Mouse (Mus musculus) stomach, embryonic 14.5 days (tissue): Measurements from ENCODE around the gene BC051142. TPM values are rescaled to one million over a fixed set of nuclear protein-coding genes. Genes with fewer than 3 reads are reported as not detected.

Source experiments
- ATAC-seq: fragments of 200-750 bp; cut with Nextera tagmentation; 2 replicates; pipeline ENCODE4 v1.8.0; 2017; ENCODE audit warnings: low read depth, moderate TSS enrichment; ENCODE audit not compliant: insufficient number of reproducible peaks, insufficient read depth, low FRiP score
- H3K27ac ChIP-seq: fragments of 300-500 bp; sonication (generic); 2 replicates; pipeline ENCODE4 v1.5.1; 2014; ENCODE audit warnings: mild to moderate bottlenecking, low read length, moderate library complexity, mixed read lengths
- H3K27me3 ChIP-seq: fragments of 300-500 bp; sonication (generic); 2 replicates; pipeline ENCODE4 v1.6.1; 2014; ENCODE audit warnings: low read length, control low read depth, mixed read lengths; ENCODE audit not compliant: control insufficient read depth, insufficient read depth
- H3K36me3 ChIP-seq: fragments of 300-500 bp; sonication (generic); 2 replicates; pipeline ENCODE4 v1.6.1; 2014; ENCODE audit warnings: mild to moderate bottlenecking, control low read depth, low read length, moderate library complexity, mixed read lengths; ENCODE audit not compliant: control insufficient read depth, insufficient read depth
- H3K4me1 ChIP-seq: fragments of 300-500 bp; sonication (generic); 2 replicates; pipeline ENCODE4 v1.6.1; 2014; ENCODE audit warnings: low read length, control low read depth, mixed read lengths; ENCODE audit not compliant: control insufficient read depth, insufficient read depth
- H3K4me2 ChIP-seq: fragments of 300-500 bp; sonication (generic); replicated peaks from 2 replicates; pipeline ENCODE4 v1.6.1; 2014; ENCODE audit warnings: low read depth, low read length, control low read depth
- H3K4me3 ChIP-seq: fragments of 300-500 bp; sonication (generic); 2 replicates; pipeline ENCODE4 v1.5.1; 2014; ENCODE audit warnings: low read depth, low read length, control low read depth
- H3K9ac ChIP-seq: fragments of 300-500 bp; sonication (generic); replicated peaks from 2 replicates; pipeline ENCODE4 v1.6.1; 2014; ENCODE audit warnings: low read depth, mild to moderate bottlenecking, control low read depth, low read length, moderate library complexity, mixed read lengths
- H3K9me3 ChIP-seq: fragments of 300-500 bp; sonication (generic); 2 replicates; pipeline ENCODE4 v1.6.1; 2016; ENCODE audit warnings: low read depth, low read length, control low read depth; ENCODE audit not compliant: control insufficient read depth
- WGBS: fragments of 180-500 bp; shearing (Covaris S2); extraction: QIAGEN DNeasy Blood & Tissue Kit; methylation state at CpG from one replicate; pipeline ENCODE4 v1.1.7; 2014; 5-methylcytosine and 5-hydroxymethylcytosine counted together
- polyA plus RNA-seq: library from polyadenylated mRNA; unstranded; fragments of >200 nt; fragmentation: Nextera tagmentation; extraction: Ambion mirVana; gene quantifications from 2 replicates; pipeline ENCODE4 v1.2.1, GENCODE M21; 2014

BC051142 gene
- polyA plus RNA-seq, 1 experiment from 2014 or later, result 0.85 TPM

- no peak overlapping the region for H3K27ac ChIP-seq
- H3K9ac ChIP-seq, result no peak overlapping the region
- no peaks in the 10 kb centered on the region for H3K9me3 ChIP-seq
- no peaks in the 10 kb centered on the region for H3K4me1 ChIP-seq
- no peak overlapping the region for H3K4me2 ChIP-seq
- no peak overlapping the region for H3K4me3 ChIP-seq
- no peaks in the 10 kb centered on the region for H3K36me3 ChIP-seq
- no peaks in the 10 kb centered on the region for H3K27me3 ChIP-seq
- ATAC-seq, result no peak
These were observed 29.0 kb downstream of the BC051142 start for GRCm38 (mm10) chr17:34427597-34427996.

- ATAC-seq, result no peak
- Histone ChIP-seq H3K36me3 (no peaks in the 10 kb centered on the region), H3K9me3 (no peaks in the 10 kb centered on the region), H3K27ac (no peak overlapping the region), H3K4me1 (no peaks in the 10 kb centered on the region), H3K4me2 (no peak overlapping the region), H3K27me3 (no peaks in the 10 kb centered on the region), H3K4me3 (no peak overlapping the region), H3K9ac (no peak overlapping the region)
- 62% methylated on average over 4 of the region's 4 CpGs for WGBS
These were observed 38.5 kb downstream of the BC051142 start for GRCm38 (mm10) chr17:34437120-34437519.

- H3K4me3 ChIP-seq, result no peak overlapping the region
- WGBS, result 58% methylated on average over 7 of the region's 7 CpGs
These were observed 39.0 kb downstream of the BC051142 start for GRCm38 (mm10) chr17:34437606-34438005.

GRCm38 (mm10) chr17:34438588-34438987, 40.0 kb downstream of the BC051142 start:
- Histone ChIP-seq H3K9ac (no peak overlapping the region), H3K4me3 (no peak overlapping the region), H3K36me3 (no peaks in the 10 kb centered on the region), H3K27me3 (no peaks in the 10 kb centered on the region), H3K4me2 (no peak overlapping the region), H3K27ac (no peak overlapping the region), H3K4me1 (no peaks in the 10 kb centered on the region), H3K9me3 (no peaks in the 10 kb centered on the region)
- 31% methylated on average over 1 of the region's 1 CpGs for WGBS
- ATAC-seq, result no peak

More at GRCm38 (mm10) chr17:34437606-34438005, 39.0 kb downstream of the BC051142 start:
- no peaks in the 10 kb centered on the region for H3K4me1 ChIP-seq
- H3K27me3 ChIP-seq, result no peaks in the 10 kb centered on the region
- no peak overlapping the region for H3K9ac ChIP-seq
- H3K36me3 ChIP-seq, result no peaks in the 10 kb centered on the region
- ATAC-seq, result no peak
- no peak overlapping the region for H3K27ac ChIP-seq
- H3K4me2 ChIP-seq, result no peak overlapping the region
- no peaks in the 10 kb centered on the region for H3K9me3 ChIP-seq

GRCm38 (mm10) chr17:34439795-34440194, 41.2 kb downstream of the BC051142 start:
- WGBS, result 37% methylated on average over 3 of the region's 3 CpGs
- ATAC-seq, result no peak
- Histone ChIP-seq H3K27me3 (no peaks in the 10 kb centered on the region), H3K4me2 (no peak overlapping the region), H3K27ac (no peak overlapping the region), H3K4me3 (no peak overlapping the region), H3K9me3 (no peaks in the 10 kb centered on the region), H3K9ac (no peak overlapping the region), H3K4me1 (no peaks in the 10 kb centered on the region), H3K36me3 (no peaks in the 10 kb centered on the region)

- Histone ChIP-seq H3K9ac (no peak overlapping the region), H3K27me3 (no peaks in the 10 kb centered on the region), H3K9me3 (no peaks in the 10 kb centered on the region), H3K4me3 (no peak overlapping the region), H3K27ac (no peak overlapping the region), H3K4me2 (no peak overlapping the region), H3K4me1 (no peaks in the 10 kb centered on the region), H3K36me3 (no peaks in the 10 kb centered on the region)
- no peak for ATAC-seq
- 86% methylated on average over 7 of the region's 7 CpGs for WGBS
These were observed 43.4 kb downstream of the BC051142 start for GRCm38 (mm10) chr17:34441990-34442389.

- H3K27me3 ChIP-seq, result no peaks in the 10 kb centered on the region
- no peak overlapping the region for H3K9ac ChIP-seq
- no peak overlapping the region for H3K4me2 ChIP-seq
- peak; percentile 76 for ATAC-seq
- 33% methylated on average over 6 of the region's 6 CpGs for WGBS
- no peaks in the 10 kb centered on the region for H3K4me1 ChIP-seq
- H3K4me3 ChIP-seq, result no peak overlapping the region
- H3K27ac ChIP-seq, result peak overlapping the region; percentile 11; the same call in 1 of the 2 replicates
- H3K36me3 ChIP-seq, result no peaks in the 10 kb centered on the region
- H3K9me3 ChIP-seq, result no peaks in the 10 kb centered on the region
These were observed 49.9 kb downstream of the BC051142 start for GRCm38 (mm10) chr17:34448473-34449041.

GRCm38 (mm10) chr17:34457668-34458067, 59.0 kb downstream of the BC051142 start:
- Histone ChIP-seq H3K4me1 (no peaks in the 10 kb centered on the region), H3K36me3 (no peaks in the 10 kb centered on the region), H3K9me3 (no peaks in the 10 kb centered on the region), H3K4me3 (no peak overlapping the region), H3K4me2 (no peak overlapping the region), H3K27ac (no peak overlapping the region), H3K27me3 (no peaks in the 10 kb centered on the region), H3K9ac (no peak overlapping the region)
- ATAC-seq, result no peak
- 71% methylated on average over 4 of the region's 4 CpGs for WGBS

GRCm38 (mm10) chr17:34459255-34459654, 60.6 kb downstream of the BC051142 start:
- Histone ChIP-seq H3K4me1 (no peaks in the 10 kb centered on the region), H3K4me3 (no peak overlapping the region), H3K27me3 (no peaks in the 10 kb centered on the region), H3K4me2 (no peak overlapping the region), H3K27ac (no peak overlapping the region), H3K9me3 (no peaks in the 10 kb centered on the region), H3K36me3 (no peaks in the 10 kb centered on the region), H3K9ac (no peak overlapping the region)
- no peak for ATAC-seq
- 87% methylated on average over 3 of the region's 3 CpGs for WGBS
